Mouse (Mus musculus) thymus, adult 18-20 months (tissue): ENCODE results near the gene A630001G21Rik.
A peak's percentile ranks its signal among the peaks of the same experiment; 100 is the strongest.

Experiments
- DNase-seq, 2 experiments: peaks; one replicate each; pipeline ENCODE4 v3.0.0; 2022; ENCODE audit warnings: mixed read lengths in 2 of 2

Gene A630001G21Rik

DNA sequence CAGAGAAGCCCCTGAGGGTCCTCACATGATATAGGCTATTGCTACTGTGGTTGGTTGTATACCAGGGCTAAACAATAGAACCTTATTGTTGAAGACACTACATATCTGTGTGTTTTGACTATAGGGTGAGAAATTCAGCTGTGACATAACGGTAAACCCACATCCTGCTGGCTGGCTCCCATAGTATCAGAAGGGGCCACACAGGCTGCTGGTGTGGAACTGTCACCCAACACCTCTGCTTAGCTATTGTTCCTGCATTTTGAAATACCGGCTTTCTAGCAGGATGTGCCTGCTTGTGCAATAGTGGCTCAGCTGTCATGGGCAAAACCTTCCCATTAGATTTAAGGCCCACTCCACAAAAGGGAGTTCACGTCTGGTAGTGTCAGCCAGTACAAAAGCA is 45.9 kb downstream of the A630001G21Rik start:
- DNase-seq = peak in 1 of 2 experiments; percentile 62

DNA sequence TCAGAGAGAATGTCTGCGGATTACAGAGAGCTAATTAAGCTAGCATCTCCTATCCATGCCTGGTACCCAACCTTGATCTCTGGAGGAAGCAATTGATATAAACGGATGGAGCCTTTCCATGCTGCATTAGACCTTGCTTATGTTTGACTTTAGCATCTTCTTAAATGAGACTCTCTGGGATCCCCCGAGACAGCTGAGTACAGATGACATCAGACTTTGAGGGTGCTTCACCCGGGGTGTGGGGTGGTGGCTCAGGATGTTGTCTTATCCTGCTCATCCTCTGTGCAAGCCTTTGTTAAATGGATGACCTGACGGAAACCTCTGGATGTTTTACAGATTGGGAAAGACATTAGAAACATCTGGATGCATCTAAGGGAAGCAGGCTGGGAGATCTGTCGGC is 48.0 kb downstream of the A630001G21Rik start:
- DNase-seq = no peak

DNA sequence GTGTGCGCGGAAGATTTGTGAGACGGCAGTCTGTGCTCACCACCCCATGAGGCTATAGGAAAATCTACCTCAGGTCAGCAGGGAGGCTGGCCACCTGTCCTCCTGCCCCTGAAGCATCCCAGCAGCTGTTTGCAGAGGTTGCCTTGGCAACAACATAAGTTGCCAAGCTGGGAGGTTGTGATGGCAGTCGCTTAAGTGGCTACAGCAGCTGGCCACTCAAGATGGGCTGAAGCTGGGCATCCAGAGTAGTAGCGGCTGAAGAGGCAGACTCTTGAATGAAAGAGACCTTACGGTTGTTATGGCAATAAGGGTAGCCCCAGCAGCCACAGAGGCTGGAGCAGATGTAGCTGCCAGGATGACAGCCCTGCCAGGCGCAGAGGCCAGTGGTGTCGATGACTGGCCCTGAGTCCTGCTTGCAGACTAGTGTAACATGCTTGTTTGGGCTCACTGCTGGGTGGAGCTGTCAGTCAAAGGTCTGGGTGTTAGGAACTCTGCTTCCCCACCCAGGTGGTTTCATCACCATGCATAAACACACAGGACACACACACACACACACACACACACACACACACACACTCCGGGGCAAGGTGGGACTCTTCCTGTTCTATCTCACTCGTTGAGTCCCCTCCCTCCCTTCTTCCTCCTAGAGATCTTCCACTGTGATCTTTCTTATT is 58.1 kb downstream of the A630001G21Rik start:
- DNase-seq = peak in 1 of 2 experiments; percentile 49

DNA sequence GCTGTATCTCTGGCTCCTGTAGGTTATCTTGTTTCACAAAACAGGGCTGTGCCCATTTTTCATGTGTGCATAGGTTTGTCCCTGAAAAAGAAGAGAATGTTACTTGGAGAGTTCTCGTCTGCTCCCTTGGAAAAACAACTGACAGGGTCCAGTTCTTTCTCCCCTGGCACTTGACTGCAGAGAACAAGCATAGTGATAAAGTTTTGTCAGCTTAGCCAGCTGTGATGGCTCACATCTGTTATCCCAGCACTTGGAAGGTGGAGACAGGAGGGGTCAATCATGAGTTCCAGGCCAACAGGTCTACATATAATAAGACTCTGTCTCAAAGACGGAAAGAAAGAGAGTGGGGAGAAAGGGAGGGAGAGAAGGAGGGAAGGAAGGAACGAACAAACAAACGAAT is 59.4 kb downstream of the A630001G21Rik start:
- no peak for DNase-seq

DNA sequence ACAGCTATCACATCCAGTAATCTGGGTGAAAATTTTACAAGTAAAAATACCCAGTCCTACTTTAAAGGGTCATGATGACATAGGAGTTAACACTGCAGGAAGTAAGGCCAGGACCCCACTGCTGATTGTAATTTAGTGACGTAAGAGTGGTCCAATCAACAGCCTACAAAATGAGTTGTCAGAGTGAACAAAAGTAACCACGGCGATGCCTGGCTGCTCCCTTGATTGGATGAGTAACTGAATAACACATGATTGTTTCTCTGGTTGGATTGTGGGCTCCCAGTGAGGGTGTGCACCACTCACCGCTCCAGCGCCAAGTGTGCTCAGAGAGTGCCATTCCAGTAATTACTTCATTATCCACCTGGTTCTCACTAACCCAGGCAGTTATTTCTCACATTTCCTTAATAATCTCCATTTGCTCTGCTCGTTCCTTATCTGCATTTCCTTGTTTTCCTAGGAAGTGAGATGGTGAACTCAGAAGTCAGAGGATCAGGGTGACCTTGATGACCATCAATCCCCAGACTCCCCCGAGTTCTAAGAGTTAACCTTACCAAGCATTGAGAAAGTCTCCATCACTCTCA is 61.9 kb downstream of the A630001G21Rik start:
- no peak for DNase-seq

DNA sequence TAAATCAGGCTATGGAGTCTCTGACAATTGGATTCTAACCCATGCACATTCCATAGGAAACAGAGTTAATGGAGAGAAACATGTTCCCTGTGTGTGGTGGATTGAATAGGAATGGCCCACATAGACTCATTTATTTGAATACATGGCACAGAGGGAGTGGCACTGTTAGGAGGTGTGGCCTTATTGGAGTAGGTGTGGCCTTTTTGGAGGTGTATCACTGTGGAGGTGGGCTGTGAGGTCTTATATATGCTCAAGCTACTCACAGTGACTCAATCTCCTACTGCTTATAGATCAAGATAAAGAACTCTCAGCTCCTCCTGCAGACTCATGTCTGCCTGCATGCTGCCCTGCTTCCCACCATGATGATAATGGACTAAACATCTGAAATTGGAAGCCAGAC is 63.9 kb downstream of the A630001G21Rik start:
- no peak for DNase-seq

DNA sequence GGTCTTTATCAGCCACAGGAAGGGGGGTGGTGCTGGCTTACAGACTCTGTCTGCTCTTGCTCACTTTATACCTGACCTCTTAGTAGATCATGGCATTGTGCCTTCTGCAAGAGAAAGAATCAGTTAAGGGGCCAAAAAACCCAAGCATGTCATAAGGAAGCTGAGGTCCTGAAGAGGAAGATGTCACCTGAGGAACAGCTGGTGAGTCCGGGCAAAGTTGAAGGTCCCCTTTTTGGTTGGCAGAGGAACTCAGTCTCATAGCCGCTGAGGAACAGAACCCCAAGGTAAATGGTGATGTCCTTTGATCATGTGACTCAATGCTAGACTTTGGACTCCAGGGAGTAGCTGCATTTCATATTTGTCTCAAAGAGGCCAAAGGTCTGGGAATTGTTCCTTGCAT is 71.7 kb downstream of the A630001G21Rik start:
- DNase-seq = no peak

DNA sequence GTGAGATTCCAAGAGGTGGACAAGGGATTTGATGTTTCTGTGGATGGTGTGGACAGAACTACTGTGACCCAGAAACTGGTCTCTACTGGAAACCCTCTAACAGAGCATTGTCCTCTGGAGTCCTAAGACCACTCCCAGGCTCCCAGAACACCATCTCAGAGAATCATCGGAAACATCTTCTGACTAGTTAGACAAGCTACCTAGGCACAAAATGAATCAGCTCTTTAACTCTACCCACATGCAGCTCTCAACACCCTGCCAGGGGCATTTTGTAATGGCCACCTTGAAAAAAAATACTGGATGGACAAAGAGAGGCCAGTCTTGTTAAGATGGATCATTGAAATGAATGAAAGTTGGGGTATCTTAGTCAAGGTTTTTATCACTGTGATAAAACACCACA is 72.9 kb downstream of the A630001G21Rik start:
- no peak for DNase-seq

DNA sequence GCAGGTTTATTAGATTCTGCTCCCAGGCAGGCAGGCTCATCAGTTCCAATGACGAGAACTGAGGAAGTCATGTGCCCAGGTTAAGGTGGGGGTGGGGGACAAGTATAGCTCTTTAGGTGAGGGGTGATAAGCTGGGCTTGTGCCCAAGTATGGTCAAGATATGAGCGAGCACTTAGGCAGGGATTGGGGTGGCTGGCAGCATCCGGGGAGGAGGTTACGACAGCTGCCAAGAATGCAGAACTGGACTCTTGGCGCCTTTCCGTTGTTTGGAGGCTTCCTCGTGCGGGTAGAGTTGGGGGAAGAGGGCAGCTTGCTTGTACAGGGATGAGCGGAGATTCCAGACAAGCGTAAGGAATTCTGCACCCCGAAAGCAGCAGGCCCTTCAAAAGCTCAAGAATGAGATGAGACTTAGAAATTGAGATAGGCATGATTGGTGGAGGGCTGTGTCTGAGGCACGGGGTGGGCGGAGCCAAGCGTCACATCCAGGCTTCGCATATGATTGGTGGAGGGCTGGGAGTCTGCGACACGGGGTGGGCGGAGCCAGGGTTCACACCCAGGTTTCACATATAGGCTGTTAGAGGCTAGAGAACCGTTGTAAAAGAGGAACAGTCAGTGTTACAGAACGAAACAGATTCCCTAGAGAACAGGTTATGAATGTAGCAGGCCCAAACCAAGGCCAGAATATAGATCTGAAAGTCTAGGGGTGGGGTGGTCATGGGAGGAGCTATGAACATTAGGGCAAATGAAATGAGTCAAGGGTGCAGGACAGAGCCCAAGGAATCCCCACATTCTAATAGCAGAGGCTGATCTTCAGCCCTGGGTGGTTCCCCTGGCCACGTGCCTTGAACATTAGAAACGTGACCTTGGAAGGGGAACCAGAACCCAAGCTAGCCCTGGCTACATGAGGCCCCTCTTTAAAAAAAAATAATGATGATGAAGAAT is 74.9 kb downstream of the A630001G21Rik start:
- DNase-seq = peak; percentile 85 to 88

DNA sequence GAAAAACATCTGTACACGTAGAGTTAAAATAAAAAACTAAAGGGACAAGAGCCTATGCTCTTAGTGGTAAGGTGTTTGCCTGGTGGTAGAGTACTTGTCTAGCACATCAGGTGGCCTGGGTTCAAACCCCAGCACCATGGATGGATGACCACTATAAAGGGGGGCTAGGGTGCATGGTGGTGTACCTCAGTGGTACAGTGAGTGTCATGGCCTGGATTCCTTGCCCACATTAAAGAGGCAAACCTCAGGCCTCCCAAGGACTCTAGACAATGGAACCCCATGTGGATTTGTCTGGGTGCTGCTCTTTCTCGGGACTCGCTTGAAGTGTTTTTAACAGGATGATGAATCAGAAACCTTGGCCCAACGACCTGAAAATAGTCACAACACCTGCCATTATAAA is 75.9 kb downstream of the A630001G21Rik start:
- DNase-seq = no peak

DNA sequence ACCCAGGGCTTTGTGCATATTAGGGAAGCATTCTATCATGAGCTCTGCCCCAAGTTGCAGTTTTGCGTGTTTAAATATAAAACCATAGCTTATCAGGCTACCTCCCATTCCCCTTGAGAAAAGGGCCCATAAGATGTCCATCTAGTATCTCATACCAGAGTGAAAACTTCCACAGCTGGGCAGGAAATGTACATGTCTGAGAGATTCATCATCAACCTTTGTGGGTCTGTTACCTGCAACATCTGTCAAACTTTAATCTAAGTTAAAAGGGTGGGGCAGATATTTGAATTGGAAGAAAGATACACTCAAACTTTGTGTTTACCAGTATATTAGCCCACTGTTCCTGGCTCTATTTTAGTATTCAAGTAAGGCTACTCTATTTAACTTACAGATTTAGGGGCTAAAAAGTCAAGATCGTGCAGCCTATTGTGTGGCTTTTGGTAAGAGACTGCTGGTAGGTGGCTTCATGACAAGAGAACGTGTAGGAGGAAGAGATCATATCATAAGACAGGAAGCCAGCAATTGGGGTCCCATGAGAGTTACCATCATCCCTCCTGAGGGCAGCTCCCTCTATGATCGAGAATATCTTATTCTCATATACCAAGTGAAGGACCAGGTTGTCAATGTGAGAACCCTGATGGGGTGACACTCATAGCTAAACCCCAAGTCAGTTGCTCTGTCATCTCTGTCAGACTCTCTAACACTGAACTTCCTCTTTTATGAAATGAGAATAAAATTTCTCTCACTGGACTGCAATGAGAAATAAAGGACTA is 80.5 kb downstream of the A630001G21Rik start:
- peak in 1 of 2 experiments; percentile 2 for DNase-seq

DNA sequence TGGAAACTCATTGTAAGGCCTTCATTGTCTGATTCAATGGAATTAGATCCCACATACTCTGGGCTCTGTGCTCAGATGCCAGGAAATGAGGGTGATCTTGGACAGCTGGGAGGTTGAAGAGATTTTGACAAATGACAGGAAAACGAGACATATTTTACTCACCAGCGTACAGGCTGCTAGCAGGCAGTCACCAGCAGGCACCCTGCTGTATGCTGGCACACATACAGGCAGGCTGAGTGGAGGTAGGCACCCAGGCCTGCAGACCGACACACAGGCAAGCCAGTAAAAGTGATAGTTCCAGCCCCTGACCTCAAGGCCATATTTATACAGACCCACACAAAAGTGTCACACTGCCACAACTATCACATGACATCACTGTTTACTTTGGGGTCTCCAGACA is 82.8 kb downstream of the A630001G21Rik start:
- peak in 1 of 2 experiments; percentile 1 for DNase-seq

DNA sequence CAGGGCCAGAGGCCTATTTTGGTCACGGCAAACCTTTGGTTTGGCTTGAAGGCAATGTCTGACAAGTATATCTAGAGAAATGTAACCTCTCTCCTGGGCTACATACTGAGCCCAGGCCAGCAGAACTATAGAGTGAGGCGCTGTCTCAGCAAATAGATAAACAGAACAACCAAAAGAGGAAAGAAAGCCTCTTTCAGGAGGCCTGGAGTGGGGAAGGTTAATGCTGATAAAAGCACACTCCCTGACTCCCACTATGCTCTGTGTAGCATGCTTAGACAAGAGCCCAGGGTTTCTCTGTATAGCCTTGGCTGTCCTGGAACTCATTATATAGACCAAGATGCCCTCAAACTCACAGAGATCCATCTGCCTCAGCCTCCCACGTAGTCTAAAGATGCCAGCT is 85.2 kb downstream of the A630001G21Rik start:
- DNase-seq = peak in 1 of 2 experiments; percentile 1

DNA sequence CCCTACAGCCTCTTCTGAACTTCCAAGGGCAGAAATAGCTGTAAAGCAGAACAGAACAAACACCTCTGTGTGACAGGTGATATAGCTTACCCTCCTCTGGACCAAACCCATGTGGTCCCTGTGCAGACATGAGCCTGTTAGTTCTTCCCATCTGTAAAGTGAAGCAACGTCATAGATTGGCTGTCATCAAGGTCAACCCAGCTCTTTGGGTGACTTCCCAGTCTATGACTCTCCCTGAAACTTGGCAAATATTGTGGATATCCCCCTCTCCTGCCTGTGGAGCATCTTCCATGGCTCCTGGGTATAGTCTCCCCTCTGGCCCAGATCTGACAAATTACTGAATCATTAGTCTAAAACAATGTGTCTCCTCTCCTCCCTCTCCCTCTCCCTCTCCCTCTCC is 86.2 kb downstream of the A630001G21Rik start:
- DNase-seq = peak in 1 of 2 experiments; percentile 2

DNA sequence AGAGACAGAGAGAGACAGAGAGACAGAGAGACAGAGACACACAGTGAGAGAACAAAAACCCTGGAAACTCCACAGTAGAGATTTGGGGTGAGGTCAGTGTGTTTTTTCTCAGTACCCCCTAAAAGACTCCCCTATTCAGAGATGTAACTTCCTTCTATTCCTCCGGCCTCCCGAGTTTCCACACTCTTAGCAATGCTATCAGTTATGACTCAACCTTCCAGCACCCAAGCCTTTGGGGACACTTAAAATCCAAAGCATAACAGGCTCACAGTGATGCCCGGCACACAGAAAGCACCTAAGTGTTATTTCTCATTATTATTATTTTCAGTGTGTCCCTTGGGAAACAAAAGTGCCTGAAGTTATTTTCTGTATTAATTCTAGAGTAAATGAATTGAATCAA is 87.9 kb downstream of the A630001G21Rik start:
- DNase-seq = no peak

DNA sequence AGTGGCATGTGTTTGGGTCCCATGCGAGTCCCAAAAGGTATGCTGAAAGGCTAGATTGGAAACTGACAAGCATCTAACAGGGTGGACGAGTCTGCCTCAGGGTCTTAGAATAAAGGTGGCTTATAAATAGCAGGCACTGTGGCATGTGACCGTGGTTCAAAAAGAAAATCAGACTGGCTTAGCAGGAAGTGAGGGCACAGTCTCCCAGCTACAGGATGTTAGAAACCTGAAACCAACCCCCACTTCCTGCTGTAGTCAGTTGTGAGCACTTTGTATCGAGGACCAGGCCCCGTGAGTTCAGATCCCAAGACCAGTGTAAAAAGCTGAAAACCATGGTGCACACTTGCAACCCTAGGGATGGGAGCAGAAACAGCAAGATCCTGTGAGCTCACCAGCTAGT is 91.1 kb downstream of the A630001G21Rik start:
- peak; percentile 49 to 76 for DNase-seq

DNA sequence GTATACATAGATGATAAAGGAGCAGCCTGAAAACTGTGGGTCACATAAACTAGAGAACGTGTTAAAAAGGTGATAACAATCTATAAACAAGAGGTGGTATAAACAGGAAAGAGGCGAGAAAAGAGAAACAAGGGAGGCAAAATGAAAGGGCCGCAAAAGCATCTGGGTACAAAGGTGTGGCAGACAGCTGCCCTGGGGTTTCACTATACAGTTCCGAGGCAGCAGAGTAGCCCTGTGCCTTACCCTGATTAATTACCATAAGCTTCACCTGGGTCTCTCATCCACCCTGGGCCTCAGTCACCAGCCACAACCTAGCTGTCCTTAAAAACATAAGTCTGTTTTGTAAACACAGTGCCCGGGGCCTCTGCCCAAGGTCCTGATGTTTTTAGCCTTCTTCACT is 91.8 kb downstream of the A630001G21Rik start:
- peak in 1 of 2 experiments; percentile 28 for DNase-seq

DNA sequence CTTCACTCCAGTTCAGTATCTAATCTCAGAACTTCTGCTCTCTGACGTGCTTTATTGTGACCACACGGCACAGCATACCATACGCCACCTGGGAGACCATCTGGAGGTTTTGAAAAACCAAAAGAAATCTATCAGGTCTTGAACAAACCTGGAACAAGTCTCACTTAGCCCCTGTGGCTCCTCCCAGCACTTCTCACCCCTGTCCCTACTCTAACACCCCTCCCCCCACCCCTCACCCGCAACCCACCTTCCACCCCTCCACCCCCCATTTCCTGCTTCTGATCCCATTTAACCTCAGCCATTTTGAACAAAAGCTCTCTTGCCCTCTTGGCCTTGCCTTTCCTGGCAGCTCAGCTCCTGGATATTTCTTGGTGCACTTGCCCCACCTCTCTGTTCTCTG is 98.2 kb downstream of the A630001G21Rik start:
- peak in 1 of 2 experiments; percentile 34 for DNase-seq
